Mouse (Mus musculus) midbrain, embryonic 10.5 days (tissue): ENCODE measurements around the gene S1pr2. TPM values are rescaled to one million over a fixed set of nuclear protein-coding genes. Genes with fewer than 3 reads are reported as not detected.
A peak's percentile ranks its signal among the peaks of the same experiment; 100 is the strongest.

ENCODE experiments used
- DNase-seq: peaks from one replicate; pipeline ENCODE4 v3.0.0-alpha.2; 2017; ENCODE audit warnings: low spot score
- H3K27ac ChIP-seq: fragments of 300-500 bp; sonication (generic); replicated peaks from 2 replicates; pipeline ENCODE4 v1.5.1; 2016; ENCODE audit warnings: mild to moderate bottlenecking
- H3K27me3 ChIP-seq: fragments of 300-500 bp; sonication (generic); 2 replicates; pipeline ENCODE4 v1.6.1; 2016; ENCODE audit warnings: low read depth, mild to moderate bottlenecking; ENCODE audit not compliant: poor library complexity, severe bottlenecking
- H3K36me3 ChIP-seq: fragments of 300-500 bp; sonication (generic); 2 replicates; pipeline ENCODE4 v1.6.1; 2016; ENCODE audit warnings: mild to moderate bottlenecking, moderate library complexity
- H3K4me1 ChIP-seq: fragments of 300-500 bp; sonication (generic); 2 replicates; pipeline ENCODE4 v1.6.1; 2016
- H3K4me3 ChIP-seq: fragments of 300-500 bp; sonication (generic); 2 replicates; pipeline ENCODE4 v1.5.1; 2016; ENCODE audit warnings: mild to moderate bottlenecking, moderate library complexity
- H3K9me3 ChIP-seq: fragments of 300-500 bp; sonication (generic); replicated peaks from 2 replicates; pipeline ENCODE4 v1.6.1; 2016; ENCODE audit warnings: mild to moderate bottlenecking
- WGBS: fragments of 180-500 bp; shearing (Covaris S2); methylation state at CpG from one replicate; pipeline ENCODE4 v1.1.7; 2016; 5-methylcytosine and 5-hydroxymethylcytosine counted together
- microRNA-seq: library from miRNA; unstranded; fragments of <30 nt; microRNA quantifications from one replicate; pipeline ENCODE4, GENCODE M21; 2017
- polyA plus RNA-seq: library from polyadenylated mRNA; unstranded; fragments of >200 nt; fragmentation: Nextera tagmentation; extraction: Ambion mirVana; gene quantifications from 2 replicates; pipeline ENCODE4 v1.2.1, GENCODE M21; 2016

The S1pr2 gene
- polyA plus RNA-seq, 1 experiment from 2014 or later, result 22.1 TPM

- Histone ChIP-seq H3K27ac (peak overlapping the region; percentile 94), H3K27me3 (no peaks in the 10 kb centered on the region), H3K4me1 (peaks cover 23% of the 10 kb centered on the region), H3K36me3 (peaks cover 26% of the 10 kb centered on the region), H3K4me3 (peak overlapping the region; percentile 71), H3K9me3 (no peaks in the 10 kb centered on the region)
- 39% methylated on average over 14 of the region's 14 CpGs for WGBS
- DNase-seq, result no peak
These were observed 25.1 kb downstream of the S1pr2 start for GRCm38 (mm10) chr9:20951441-20951840.

GRCm38 (mm10) chr9:20950419-20950818 lies 26.2 kb downstream of the S1pr2 start:
- Histone ChIP-seq H3K27ac (no peak overlapping the region), H3K36me3 (peaks cover 35% of the 10 kb centered on the region), H3K4me1 (peaks cover 23% of the 10 kb centered on the region), H3K9me3 (no peaks in the 10 kb centered on the region), H3K27me3 (no peaks in the 10 kb centered on the region), H3K4me3 (peak overlapping the region; percentile 71; the same call in 1 of the 2 replicates)
- no peak for DNase-seq

- Histone ChIP-seq H3K4me3 (no peak overlapping the region), H3K36me3 (peaks cover 69% of the 10 kb centered on the region), H3K27me3 (no peaks in the 10 kb centered on the region), H3K4me1 (peaks cover 25% of the 10 kb centered on the region), H3K27ac (no peak overlapping the region), H3K9me3 (no peaks in the 10 kb centered on the region)
- DNase-seq, result no peak
- 88% methylated on average over 16 of the region's 16 CpGs for WGBS
These were observed 30.3 kb downstream of the S1pr2 start for GRCm38 (mm10) chr9:20946066-20946880.

GRCm38 (mm10) chr9:20944697-20945370 lies 31.7 kb downstream of the S1pr2 start:
- H3K9me3 ChIP-seq, result no peaks in the 10 kb centered on the region

GRCm38 (mm10) chr9:20943911-20944310 lies 32.7 kb downstream of the S1pr2 start:
- Histone ChIP-seq H3K4me1 (peaks cover 14% of the 10 kb centered on the region), H3K36me3 (peaks cover 89% of the 10 kb centered on the region), H3K9me3 (no peaks in the 10 kb centered on the region), H3K27ac (no peak overlapping the region), H3K4me3 (no peak overlapping the region), H3K27me3 (no peaks in the 10 kb centered on the region)
- 20% methylated on average over 2 of the region's 2 CpGs for WGBS
- no peak for DNase-seq

More at GRCm38 (mm10) chr9:20944697-20945370, 31.7 kb downstream of the S1pr2 start:
- H3K4me3 ChIP-seq, result no peak overlapping the region
- no peak for DNase-seq
- H3K36me3 ChIP-seq, result peaks cover 83% of the 10 kb centered on the region
- no peak overlapping the region for H3K27ac ChIP-seq
- H3K27me3 ChIP-seq, result no peaks in the 10 kb centered on the region
- WGBS, result 72% methylated on average over 4 of the region's 4 CpGs
- peaks cover 14% of the 10 kb centered on the region for H3K4me1 ChIP-seq

- peaks cover 91% of the 10 kb centered on the region for H3K36me3 ChIP-seq
- no peak for DNase-seq
- H3K4me1 ChIP-seq, result peaks cover 14% of the 10 kb centered on the region
- no peaks in the 10 kb centered on the region for H3K9me3 ChIP-seq
- H3K27me3 ChIP-seq, result no peaks in the 10 kb centered on the region
- H3K4me3 ChIP-seq, result no peak overlapping the region
- 95% methylated on average over 7 of the region's 7 CpGs for WGBS
- H3K27ac ChIP-seq, result no peak overlapping the region
These were observed 33.2 kb downstream of the S1pr2 start for GRCm38 (mm10) chr9:20943396-20943795.

GRCm38 (mm10) chr9:20923258-20923657 lies 53.3 kb downstream of the S1pr2 start:
- Histone ChIP-seq H3K4me1 (no peaks in the 10 kb centered on the region), H3K27me3 (no peaks in the 10 kb centered on the region), H3K36me3 (peaks cover 100% of the 10 kb centered on the region), H3K9me3 (no peaks in the 10 kb centered on the region), H3K27ac (no peak overlapping the region), H3K4me3 (no peak overlapping the region)
- WGBS, result 94% methylated on average over 3 of the region's 3 CpGs
- DNase-seq, result no peak

GRCm38 (mm10) chr9:20916160-20916559 lies 60.4 kb downstream of the S1pr2 start:
- Histone ChIP-seq H3K4me3 (no peak overlapping the region), H3K9me3 (no peaks in the 10 kb centered on the region), H3K27me3 (no peaks in the 10 kb centered on the region), H3K27ac (no peak overlapping the region), H3K4me1 (no peaks in the 10 kb centered on the region), H3K36me3 (peaks cover 100% of the 10 kb centered on the region)
- WGBS, result 87% methylated on average over 4 of the region's 4 CpGs
- DNase-seq, result no peak

Small RNA genes within 50 kb of the gene (microRNA-seq; reads per million reads assigned to microRNA genes)
- gene Mir7081, result 0.90 reads per million

Other genes with a start within 250 kb of the S1pr2 start
- gene Olfm2, start 230.4 kb downstream of the S1pr2 start, polyA plus RNA-seq, result 26.8 and 34.6 TPM in 2 replicates
- gene Col5a3, start 161.7 kb downstream of the S1pr2 start, polyA plus RNA-seq, result 0.60 TPM in 2 replicates
- gene Rdh8, start 158.3 kb downstream of the S1pr2 start, polyA plus RNA-seq, result not detected in 2 replicates
- 0.69 and 0.87 TPM in 2 replicates for gene A230050P20Rik, start 108.1 kb downstream of the S1pr2 start, polyA plus RNA-seq
- 5.5 and 5.9 TPM in 2 replicates for gene Angptl6, start 97.1 kb downstream of the S1pr2 start, polyA plus RNA-seq
- 78.4 and 97.2 TPM in 2 replicates for gene Ppan, start 88.6 kb downstream of the S1pr2 start, polyA plus RNA-seq
- 398 and 429 TPM in 2 replicates for gene Eif3g, start 78.2 kb downstream of the S1pr2 start, polyA plus RNA-seq
- 141 and 145 TPM in 2 replicates for gene Dnmt1, start 16.9 kb downstream of the S1pr2 start, polyA plus RNA-seq
- 141 and 143 TPM in 2 replicates for gene Mrpl4, start 26.0 kb upstream of the S1pr2 start, polyA plus RNA-seq
- 4.5 and 4.9 TPM in 2 replicates for gene Icam1, start 39.2 kb upstream of the S1pr2 start, polyA plus RNA-seq
- 5.6 and 5.9 TPM in 2 replicates for gene Icam4, start 52.6 kb upstream of the S1pr2 start, polyA plus RNA-seq
- gene Icam5, start 55.3 kb upstream of the S1pr2 start, polyA plus RNA-seq, result 0.05 TPM in 1 of 2 replicates, not detected in the other
- 0.91 and 1.2 TPM in 2 replicates for gene Zglp1, start 90.3 kb upstream of the S1pr2 start, polyA plus RNA-seq
- gene Gm49373, start 96.3 kb upstream of the S1pr2 start, polyA plus RNA-seq, result 1.0 and 1.3 TPM in 2 replicates
- 57.1 and 66.7 TPM in 2 replicates for gene Fdx1l, start 96.8 kb upstream of the S1pr2 start, polyA plus RNA-seq
- 3.4 and 3.9 TPM in 2 replicates for gene Gm38431, start 115.2 kb upstream of the S1pr2 start, polyA plus RNA-seq
- gene Raver1, start 115.2 kb upstream of the S1pr2 start, polyA plus RNA-seq, result 95.4 and 102 TPM in 2 replicates
- gene Tyk2, start 154.5 kb upstream of the S1pr2 start, polyA plus RNA-seq, result 13.6 and 14.8 TPM in 2 replicates
- gene Cdc37, start 173.2 kb upstream of the S1pr2 start, polyA plus RNA-seq, result 351 and 367 TPM in 2 replicates
- 3.8 and 5.0 TPM in 2 replicates for gene Pde4a, start 188.9 kb upstream of the S1pr2 start, polyA plus RNA-seq